Mouse (Mus musculus) right cerebral cortex, postnatal 36 days (tissue): ENCODE data around the gene Gm2a.
"Not testable (repeated sequence)": the region's sequence is repeated elsewhere in the genome, so short reads cannot be mapped to it uniquely, and the experiment has no call there.

ENCODE experiments used
- DNase-seq, 2 experiments: peaks; one replicate each; pipeline ENCODE4 v3.0.0; 2022; ENCODE audit warnings: low spot score in 2 of 2, mixed read lengths in 1 of 2

The Gm2a gene

GRCm38 (mm10) chr11:55097463-55098188, at the start of gene Gm2a:
Gm2a (plus strand) TSS chr11:55098115.
- peak; percentile 93 for DNase-seq

DNA sequence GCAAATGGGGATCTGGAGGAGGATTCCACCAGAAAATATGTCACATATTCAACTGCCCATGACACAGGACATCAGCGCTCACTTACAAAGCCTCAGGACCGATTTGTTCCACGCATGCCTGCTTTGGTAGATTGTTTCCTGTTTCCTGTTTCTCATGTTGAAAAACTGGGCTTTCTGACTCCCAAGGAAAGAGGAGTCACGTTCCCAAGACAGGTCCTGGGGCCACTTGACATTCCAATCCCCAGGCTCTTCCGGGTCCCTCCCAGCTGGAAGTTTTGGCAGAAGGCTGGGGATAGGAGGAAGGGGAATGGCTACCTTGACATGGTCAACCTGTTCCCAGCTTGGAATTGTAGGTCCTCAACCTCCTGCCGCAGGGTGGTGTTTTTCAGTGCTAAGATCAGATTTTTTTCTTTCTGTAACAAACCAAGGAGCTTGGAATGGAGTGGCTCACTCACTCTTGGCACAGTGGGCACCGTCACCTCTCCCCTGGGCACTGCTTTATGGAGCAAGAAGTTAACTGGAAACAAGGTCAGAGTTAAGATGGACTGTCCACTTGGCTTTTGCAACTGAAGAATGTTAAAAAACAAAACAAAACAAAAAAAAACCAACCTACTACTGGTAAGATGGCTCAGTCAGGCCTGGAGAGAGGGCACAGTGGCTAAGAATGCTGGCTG, 46.9 kb upstream of the Gm2a start:
- no peak for DNase-seq

- no peak for DNase-seq
Measured at GRCm38 (mm10) chr11:55057511-55057910, 40.4 kb upstream of the Gm2a start.

GRCm38 (mm10) chr11:55060802-55061201, 37.1 kb upstream of the Gm2a start:
- DNase-seq = no peak

GRCm38 (mm10) chr11:55062856-55063255, 35.1 kb upstream of the Gm2a start:
- no peak for DNase-seq

DNA sequence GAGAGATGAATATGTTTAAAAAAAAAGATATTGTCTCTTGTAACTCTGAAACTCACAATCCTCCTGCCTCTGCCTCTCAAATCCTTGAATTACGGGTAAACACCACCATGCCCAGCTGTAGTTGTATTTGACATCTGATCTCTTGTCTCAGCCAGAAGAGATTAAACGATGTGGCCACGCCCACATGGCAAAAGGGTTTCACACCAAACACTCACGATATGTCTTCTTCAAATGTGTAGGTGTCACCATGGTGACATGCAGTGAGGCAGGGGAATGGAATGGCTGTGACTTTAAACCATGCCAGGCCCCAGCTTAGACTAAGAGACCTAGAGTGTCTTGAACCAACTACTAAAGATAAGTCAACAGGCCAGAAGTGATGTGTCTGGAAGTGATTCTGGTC, 31.0 kb upstream of the Gm2a start:
- no peak for DNase-seq

DNA sequence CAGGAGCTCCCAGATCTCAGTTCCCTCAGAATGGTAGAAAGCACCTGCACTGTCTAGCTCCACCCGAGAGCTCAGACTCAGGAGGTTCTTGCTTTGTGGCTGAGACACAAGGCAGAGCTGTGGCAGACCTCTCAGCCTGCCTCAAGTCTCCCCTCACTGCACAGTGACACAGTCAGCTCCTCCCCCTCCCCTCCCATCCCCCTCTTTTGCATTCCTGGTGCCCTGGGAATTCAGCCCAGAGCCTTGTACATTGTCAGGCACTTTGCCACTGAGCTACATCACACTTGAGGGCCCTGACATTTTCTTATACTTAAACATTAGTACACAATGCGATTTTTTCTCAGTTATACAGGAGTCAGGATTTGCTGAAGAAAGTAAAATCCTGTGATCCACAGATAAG, 28.9 kb upstream of the Gm2a start:
- DNase-seq = no peak

GRCm38 (mm10) chr11:55071344-55071743, 26.6 kb upstream of the Gm2a start:
- DNase-seq = no peak

- no peak for DNase-seq
Measured at GRCm38 (mm10) chr11:55072467-55072866, 25.4 kb upstream of the Gm2a start.

DNA sequence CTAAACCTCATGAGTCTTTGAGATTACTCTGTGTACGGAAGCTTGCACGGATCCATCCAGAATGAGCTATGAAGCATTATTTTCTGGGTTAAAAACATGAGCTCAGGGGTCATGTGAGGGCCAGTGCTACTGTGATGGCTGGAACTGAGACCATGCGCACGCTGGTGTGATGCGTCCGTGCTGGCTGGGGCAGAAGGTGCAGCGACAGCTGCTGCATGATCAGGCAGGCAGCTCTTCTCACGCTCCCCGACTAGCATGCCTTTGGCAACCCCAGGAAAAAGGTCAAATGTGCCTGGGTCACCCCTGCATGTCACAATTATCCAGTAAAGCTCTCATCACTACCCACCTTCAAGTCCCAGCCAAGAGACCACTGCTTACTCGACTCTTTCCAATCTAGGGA, 24.7 kb upstream of the Gm2a start:
- DNase-seq = no peak

DNA sequence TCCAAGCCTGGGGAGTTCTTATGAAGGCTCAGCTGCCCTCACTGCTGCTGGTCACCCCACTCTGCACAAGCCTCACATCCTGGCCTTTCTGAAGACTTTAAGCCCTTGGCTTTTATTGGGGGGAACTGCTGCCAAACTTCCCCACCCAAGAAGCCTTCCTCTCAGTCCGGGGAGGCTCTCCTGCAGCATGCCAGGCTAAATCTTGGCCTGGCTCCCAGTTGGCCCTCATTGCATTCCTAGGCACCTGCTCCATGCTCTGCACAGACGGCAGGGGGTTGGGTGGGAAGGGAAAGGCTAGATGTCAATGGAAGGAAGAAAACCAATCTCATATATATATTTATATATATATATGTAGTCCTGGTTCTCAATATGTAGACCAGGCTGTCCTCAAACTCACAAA, 22.3 kb upstream of the Gm2a start:
- no peak for DNase-seq

DNA sequence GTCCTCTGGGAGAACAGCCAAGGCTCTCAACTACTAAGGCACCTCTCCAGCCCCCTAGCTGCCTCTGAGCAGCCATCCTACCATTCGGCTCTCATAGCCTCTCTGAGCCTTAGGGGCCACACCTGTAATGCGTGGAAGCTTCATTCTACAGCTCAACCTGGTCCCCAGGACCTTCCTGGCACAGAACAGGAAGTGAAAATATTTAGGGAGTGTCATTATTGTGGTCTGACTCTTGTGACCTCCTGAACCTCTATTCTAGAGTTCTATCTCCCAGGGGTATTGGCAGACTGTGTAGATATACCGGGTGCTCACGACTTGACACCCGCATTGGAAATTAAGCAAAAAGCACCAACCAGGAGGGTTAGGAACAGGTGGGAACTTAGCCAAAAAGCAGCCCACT, 21.7 kb upstream of the Gm2a start:
- DNase-seq = no peak

- no peak for DNase-seq
Measured at GRCm38 (mm10) chr11:55077331-55078231, 20.3 kb upstream of the Gm2a start, which contains the start of gene Ccdc69. Ccdc69 (minus strand) TSS chr11:55078131.

DNA sequence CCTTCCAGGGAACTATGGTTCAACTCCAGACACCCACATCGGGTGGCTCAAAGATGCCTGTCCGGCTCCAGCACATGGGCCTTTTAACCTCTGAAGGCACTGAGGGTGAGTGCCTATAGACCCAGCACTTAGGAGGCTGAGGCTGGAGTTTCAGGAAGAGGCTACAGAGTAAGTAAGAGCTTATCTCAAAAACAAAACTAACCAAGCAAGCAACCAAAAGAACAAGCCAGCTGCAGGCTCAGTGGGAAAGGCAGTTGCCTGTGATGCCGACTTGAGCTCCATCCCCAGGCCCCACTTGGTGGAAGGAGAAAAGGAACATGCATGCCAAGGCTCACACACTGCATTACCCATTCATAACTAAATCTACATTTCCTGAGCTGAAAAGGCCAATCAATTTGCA, 19.4 kb upstream of the Gm2a start:
- DNase-seq = no peak

GRCm38 (mm10) chr11:55079180-55079579, 18.7 kb upstream of the Gm2a start:
- no peak for DNase-seq

DNA sequence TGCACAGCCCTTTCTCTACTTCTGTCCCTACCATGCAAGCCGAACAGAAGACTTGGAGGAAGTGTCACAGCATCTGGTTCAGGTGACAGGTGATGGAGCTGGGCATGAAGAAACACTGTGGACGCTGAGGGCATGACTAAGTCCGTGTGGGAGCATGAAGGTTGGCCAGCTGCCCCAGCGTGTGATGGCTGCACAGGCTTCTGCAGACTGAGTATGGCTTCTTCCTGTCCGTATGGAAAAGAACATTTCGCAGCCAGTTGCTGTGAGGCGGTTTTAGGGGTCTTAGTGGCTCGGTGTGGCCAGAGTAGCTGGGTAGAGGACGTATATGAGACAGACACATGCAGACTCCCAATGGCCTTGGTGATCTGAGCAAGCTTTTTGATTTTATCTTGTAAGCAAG, 16.7 kb upstream of the Gm2a start:
- DNase-seq = no peak

DNA sequence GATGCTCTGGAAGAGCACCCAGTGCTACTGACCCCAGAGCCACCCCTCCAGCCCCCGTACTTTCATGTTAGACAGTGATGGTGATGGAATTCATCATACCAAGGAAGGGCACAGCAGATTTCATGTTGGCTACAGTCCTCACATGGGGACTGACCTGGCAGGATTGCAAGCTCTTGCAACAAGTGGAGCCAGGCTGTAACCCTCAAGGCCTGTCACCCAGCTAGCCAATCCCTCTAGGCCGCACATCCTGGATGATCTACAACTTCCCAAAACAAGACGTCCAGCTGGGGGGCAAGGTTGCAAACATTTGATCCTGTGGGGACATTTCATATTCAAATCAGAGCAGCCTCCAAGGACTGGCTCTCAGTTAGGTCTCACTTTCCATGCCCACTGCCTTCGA, 13.3 kb upstream of the Gm2a start:
- no peak for DNase-seq

GRCm38 (mm10) chr11:55085396-55085795, 12.5 kb upstream of the Gm2a start:
- no peak for DNase-seq

DNA sequence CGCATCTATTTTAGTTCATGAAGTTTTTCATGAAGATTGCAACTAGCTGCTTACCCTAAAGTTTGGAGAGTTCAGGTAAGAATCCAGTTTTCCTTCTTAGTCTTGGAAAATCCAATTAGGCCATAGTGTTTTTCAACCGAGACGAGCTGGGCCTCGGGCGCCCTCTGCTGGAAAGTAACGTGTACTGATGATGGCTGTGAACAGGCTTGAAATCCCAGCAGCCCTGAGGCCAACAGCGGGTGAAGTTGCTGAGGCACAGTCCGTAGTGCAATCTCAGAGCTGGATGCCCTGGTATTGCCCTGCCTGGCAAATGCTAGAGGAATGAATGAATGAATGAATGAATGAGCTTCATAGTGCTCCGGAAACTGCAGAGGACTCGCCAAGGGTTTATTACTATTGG, 10.9 kb upstream of the Gm2a start:
- peak; percentile 12 to 30 for DNase-seq

DNA sequence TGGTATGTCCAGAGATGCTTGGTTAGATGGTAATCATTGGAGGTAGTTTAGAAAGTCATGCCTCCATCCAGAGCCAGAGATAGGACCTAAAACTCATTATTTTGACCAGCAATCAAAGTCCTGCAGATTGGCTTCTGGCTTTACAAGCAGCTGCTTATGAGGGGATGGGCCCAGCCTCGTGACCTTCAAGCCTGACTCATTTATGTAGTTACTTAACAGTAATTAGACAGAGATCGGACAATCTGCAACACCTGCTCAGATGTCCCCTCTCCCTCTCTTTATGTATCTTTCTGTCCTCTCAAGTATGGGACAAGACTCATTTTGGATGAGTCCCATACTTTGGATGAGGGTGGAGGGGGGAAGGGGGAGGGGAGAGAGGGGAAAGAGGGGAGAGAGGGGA, 8.0 kb upstream of the Gm2a start:
- no peak for DNase-seq

DNA sequence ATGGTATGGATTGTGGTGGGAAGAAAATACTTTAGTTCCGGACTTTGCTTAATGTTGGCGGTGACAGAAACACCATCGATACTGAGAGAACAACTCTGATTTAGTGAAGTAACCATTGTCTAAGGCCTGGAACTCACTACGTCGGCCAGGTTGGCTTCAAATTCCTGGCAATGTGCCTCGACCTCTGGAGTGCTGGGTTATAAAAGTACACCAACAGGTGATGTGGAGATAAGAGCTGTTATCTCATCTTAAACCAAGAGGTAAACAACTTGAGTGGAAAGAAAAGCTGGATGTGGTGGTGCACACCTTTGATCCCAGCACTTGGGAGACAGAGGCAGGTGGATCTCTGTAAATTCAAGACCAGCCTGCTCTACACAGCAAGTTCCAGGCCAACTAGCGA, 4.8 kb upstream of the Gm2a start:
- no peak for DNase-seq

DNA sequence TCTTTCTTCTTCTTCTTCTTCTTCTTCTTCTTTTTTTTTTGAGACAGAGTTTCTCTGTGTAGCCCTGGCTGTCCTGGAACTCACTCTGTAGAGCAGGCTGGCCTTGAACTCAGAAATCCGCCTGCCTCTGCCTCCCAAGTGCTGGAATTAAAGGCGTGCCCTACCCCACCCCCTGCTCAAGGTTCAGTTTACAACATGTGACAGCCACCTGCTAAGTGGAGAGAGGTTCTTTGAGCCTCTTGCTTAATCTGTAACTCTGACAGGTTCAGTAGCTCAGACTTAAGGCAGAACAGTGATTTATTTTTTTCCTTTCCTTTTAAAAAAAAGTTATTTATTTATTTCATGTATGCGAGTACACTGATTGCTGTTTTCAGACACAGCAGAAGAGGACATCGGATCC, 1.6 kb upstream of the Gm2a start:
- DNase-seq = not testable (repeated sequence)
